Mouse (Mus musculus): Measurements from ENCODE around the gene Lgalsl. TPM values are rescaled to one million over a fixed set of nuclear protein-coding genes. Genes with fewer than 3 reads are reported as not detected.

Lgalsl gene
- total RNA-seq, 1 experiment, result 15.7 TPM

DNA sequence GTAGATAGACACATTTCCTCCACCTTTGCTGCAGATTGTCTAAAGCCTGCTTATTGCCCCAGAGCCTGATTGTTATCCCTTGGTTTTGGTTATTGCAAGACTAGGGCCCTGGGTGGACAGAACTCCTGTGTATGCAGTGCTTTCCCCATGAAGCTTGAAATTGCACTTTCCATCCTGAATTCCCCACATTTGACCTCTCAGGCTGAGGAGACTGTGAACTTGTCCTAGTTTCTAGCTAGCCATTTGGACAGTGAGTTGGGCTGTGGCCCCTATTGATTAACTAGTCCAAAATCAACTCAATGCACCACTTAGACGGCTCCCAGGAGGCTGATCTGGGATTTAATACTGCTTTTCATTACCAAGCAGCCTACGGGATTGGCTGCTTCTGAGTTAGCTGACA lies 6.9 kb downstream of the Lgalsl start:
- DNase-seq (ENCODE audit: low read depth, low spot score), result no peak
- no peak overlapping the region for H3K27ac ChIP-seq (ENCODE audit: insufficient read depth, low read depth, low read length, poor library complexity, severe bottlenecking)
- no peak for TF ChIP-seq HCFC1 (IDR thresholded peaks at IDR 0.05; ENCODE audit: borderline replicate concordance, insufficient read depth, low read length)
- no peak for TF ChIP-seq ZC3H11A (IDR thresholded peaks at IDR 0.05; ENCODE audit: borderline replicate concordance, low read depth, low read length)
- no peak for TF ChIP-seq CHD2 (IDR thresholded peaks at IDR 0.05; ENCODE audit: low read depth, low read length)
- no peaks in the 10 kb centered on the region for H3K4me1 ChIP-seq (ENCODE audit: control insufficient read depth in 2 of 2, insufficient read depth in 2 of 2, low read length in 2 of 2, poor library complexity in 1 of 2)
- H3K9me3 ChIP-seq (ENCODE audit: control insufficient read depth, insufficient read depth, low read depth, low read length), result no peaks in the 10 kb centered on the region
- in situ Hi-C loops (cut with MboI; ENCODE audit: low sequenced_read_pairs in 2 of 2, unreplicated experiment in 2 of 2), result no loop called here
- no peak overlapping the region for H3K4me3 ChIP-seq (ENCODE audit: insufficient read depth in 1 of 2, low read depth in 1 of 2, low read length in 2 of 2, poor library complexity in 1 of 2, severe bottlenecking in 1 of 2)
- H3K9ac ChIP-seq (ENCODE audit: insufficient read depth, low read depth, low read length, poor library complexity, severe bottlenecking), result no peak overlapping the region
- H3K36me3 ChIP-seq (ENCODE audit: control insufficient read depth, insufficient read depth, low read length, poor library complexity, severe bottlenecking), result peaks cover 9% of the 10 kb centered on the region; the same call in 1 of the 2 replicates

- Histone ChIP-seq H3K27ac (ENCODE audit: insufficient read depth, low read depth, low read length, poor library complexity, severe bottlenecking) (no peak overlapping the region), H3K4me1 (ENCODE audit: control insufficient read depth in 2 of 2, insufficient read depth in 2 of 2, low read length in 2 of 2, poor library complexity in 1 of 2) (no peaks in the 10 kb centered on the region), H3K4me3 (ENCODE audit: insufficient read depth in 1 of 2, low read depth in 1 of 2, low read length in 2 of 2, poor library complexity in 1 of 2, severe bottlenecking in 1 of 2) (no peak overlapping the region), H3K9ac (ENCODE audit: insufficient read depth, low read depth, low read length, poor library complexity, severe bottlenecking) (no peak overlapping the region), H3K9me3 (ENCODE audit: control insufficient read depth, insufficient read depth, low read depth, low read length) (no peaks in the 10 kb centered on the region), H3K36me3 (ENCODE audit: control insufficient read depth, insufficient read depth, low read length, poor library complexity, severe bottlenecking) (peaks cover 9% of the 10 kb centered on the region; the same call in 1 of the 2 replicates)
- in situ Hi-C loops (cut with MboI; ENCODE audit: low sequenced_read_pairs in 2 of 2, unreplicated experiment in 2 of 2), result no loop called here
- DNase-seq (ENCODE audit: low read depth, low spot score), result no peak
- no peak for TF ChIP-seq ZC3H11A (IDR thresholded peaks at IDR 0.05; ENCODE audit: borderline replicate concordance, low read depth, low read length)
- no peak for TF ChIP-seq ZNF384 (IDR thresholded peaks at IDR 0.05; ENCODE audit: low read depth, low read length)
- no peak for TF ChIP-seq HCFC1 (IDR thresholded peaks at IDR 0.05; ENCODE audit: borderline replicate concordance, insufficient read depth, low read length)
- TF ChIP-seq MAFK (IDR thresholded peaks at IDR 0.05; ENCODE audit: insufficient read depth, low read depth, low read length), result no peak
- TF ChIP-seq CHD2 (IDR thresholded peaks at IDR 0.05; ENCODE audit: low read depth, low read length), result no peak
Measured at GRCm38 (mm10) chr11:20823301-20823700, 7.6 kb downstream of the Lgalsl start.

GRCm38 (mm10) chr11:20821351-20821750 lies 9.5 kb downstream of the Lgalsl start:
- TF ChIP-seq MAFK (IDR thresholded peaks at IDR 0.05; ENCODE audit: insufficient read depth, low read depth, low read length) (no peak), HCFC1 (IDR thresholded peaks at IDR 0.05; ENCODE audit: borderline replicate concordance, insufficient read depth, low read length) (no peak), ZNF384 (IDR thresholded peaks at IDR 0.05; ENCODE audit: low read depth, low read length) (no peak), ZC3H11A (IDR thresholded peaks at IDR 0.05; ENCODE audit: borderline replicate concordance, low read depth, low read length) (no peak)
- H3K9me3 ChIP-seq (ENCODE audit: control insufficient read depth, insufficient read depth, low read depth, low read length), result no peaks in the 10 kb centered on the region
- H3K36me3 ChIP-seq (ENCODE audit: control insufficient read depth, insufficient read depth, low read length, poor library complexity, severe bottlenecking), result no peaks in the 10 kb centered on the region
- H3K4me1 ChIP-seq (ENCODE audit: control insufficient read depth in 2 of 2, insufficient read depth in 2 of 2, low read length in 2 of 2, poor library complexity in 1 of 2), result no peaks in the 10 kb centered on the region
- DNase-seq (ENCODE audit: low read depth, low spot score), result no peak
- no peak overlapping the region for H3K9ac ChIP-seq (ENCODE audit: insufficient read depth, low read depth, low read length, poor library complexity, severe bottlenecking)
- no peak overlapping the region for H3K27ac ChIP-seq (ENCODE audit: insufficient read depth, low read depth, low read length, poor library complexity, severe bottlenecking)
- in situ Hi-C loops (cut with MboI; ENCODE audit: low sequenced_read_pairs in 2 of 2, unreplicated experiment in 2 of 2), result no loop called here
- no peak overlapping the region for H3K4me3 ChIP-seq (ENCODE audit: insufficient read depth in 1 of 2, low read depth in 1 of 2, low read length in 2 of 2, poor library complexity in 1 of 2, severe bottlenecking in 1 of 2)

GRCm38 (mm10) chr11:20813901-20814523 lies 16.8 kb downstream of the Lgalsl start:
- in situ Hi-C loops (cut with MboI; ENCODE audit: low sequenced_read_pairs in 2 of 2, unreplicated experiment in 2 of 2), result no loop called here
- no peaks in the 10 kb centered on the region for H3K36me3 ChIP-seq (ENCODE audit: control insufficient read depth, insufficient read depth, low read length, poor library complexity, severe bottlenecking)
- TF ChIP-seq CHD2 (IDR thresholded peaks at IDR 0.05; ENCODE audit: low read depth, low read length) (no peak), MAFK (IDR thresholded peaks at IDR 0.05; ENCODE audit: insufficient read depth, low read depth, low read length) (no peak), ZC3H11A (IDR thresholded peaks at IDR 0.05; ENCODE audit: borderline replicate concordance, low read depth, low read length) (no peak), HCFC1 (IDR thresholded peaks at IDR 0.05; ENCODE audit: borderline replicate concordance, insufficient read depth, low read length) (no peak), ZNF384 (IDR thresholded peaks at IDR 0.05; ENCODE audit: low read depth, low read length) (no peak)
- H3K27ac ChIP-seq (ENCODE audit: insufficient read depth, low read depth, low read length, poor library complexity, severe bottlenecking), result no peak overlapping the region
- no peaks in the 10 kb centered on the region for H3K4me1 ChIP-seq (ENCODE audit: control insufficient read depth in 2 of 2, insufficient read depth in 2 of 2, low read length in 2 of 2, poor library complexity in 1 of 2)
- no peaks in the 10 kb centered on the region for H3K9me3 ChIP-seq (ENCODE audit: control insufficient read depth, insufficient read depth, low read depth, low read length)
- DNase-seq (ENCODE audit: low read depth, low spot score), result no peak
- H3K9ac ChIP-seq (ENCODE audit: insufficient read depth, low read depth, low read length, poor library complexity, severe bottlenecking), result no peak overlapping the region
- H3K4me3 ChIP-seq (ENCODE audit: insufficient read depth in 1 of 2, low read depth in 1 of 2, low read length in 2 of 2, poor library complexity in 1 of 2, severe bottlenecking in 1 of 2), result no peak overlapping the region

Data from ES-E14 (cell line).